Mouse (Mus musculus) cortical plate, adult 2 months (tissue): ENCODE results near the gene Tcf7l1.

Source experiments
- CTCF ChIP-seq: fragments of 200-500 bp; IDR thresholded peaks from 2 replicates; pipeline ENCODE4 v1.5.1; 2011; ENCODE audit warnings: mild to moderate bottlenecking, control low read depth, low read length; ENCODE audit not compliant: insufficient read depth; ENCODE audit errors: extremely low read depth
- POLR2A ChIP-seq: fragments of 200-500 bp; IDR thresholded peaks from 2 replicates; pipeline ENCODE4 v1.6.1; 2011; ENCODE audit warnings: mild to moderate bottlenecking, low read length, control low read depth; ENCODE audit not compliant: insufficient read depth; ENCODE audit errors: extremely low read depth

DNA sequence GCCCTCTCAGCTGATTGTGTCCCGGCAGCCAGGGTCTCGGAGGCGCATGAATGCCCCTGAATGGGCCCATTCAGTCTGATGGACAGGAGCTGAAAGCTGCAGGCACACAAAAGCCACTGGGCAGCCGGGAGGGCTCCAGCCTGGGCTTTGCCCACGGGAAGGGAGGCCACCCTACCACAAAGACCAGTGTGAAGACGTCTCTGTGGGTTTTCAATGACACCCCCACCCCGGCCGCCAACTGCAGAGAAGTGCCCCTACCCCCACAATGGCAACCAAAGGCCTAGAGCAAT is 58.5 kb downstream of the Tcf7l1 start:
- TF ChIP-seq CTCF (no peak), POLR2A (no peak)
